Mouse (Mus musculus) small intestine, adult 2 months (tissue): ENCODE results near the gene Svop. TPM values are rescaled to one million over a fixed set of nuclear protein-coding genes. Genes with fewer than 3 reads are reported as not detected.

Experiments
- H3K27ac ChIP-seq: fragments of 200-500 bp; 2 replicates; pipeline ENCODE4 v1.5.1; 2012; ENCODE audit warnings: low read depth, low read length, control low read depth, inconsistent platforms; ENCODE audit not compliant: insufficient read depth
- H3K27me3 ChIP-seq: fragments of 200-500 bp; 2 replicates; pipeline ENCODE4 v1.6.1; 2012; ENCODE audit warnings: mild to moderate bottlenecking, moderate library complexity, low read length, inconsistent platforms; ENCODE audit not compliant: control insufficient read depth, insufficient read depth
- H3K36me3 ChIP-seq: fragments of 200-500 bp; 2 replicates; pipeline ENCODE4 v1.6.1; 2012; ENCODE audit warnings: mild to moderate bottlenecking, low read length, control low read depth, inconsistent platforms; ENCODE audit not compliant: control insufficient read depth, insufficient read depth
- H3K4me1 ChIP-seq: fragments of 200-500 bp; 2 replicates; pipeline ENCODE4 v1.6.1; 2012; ENCODE audit warnings: low read length, inconsistent platforms, mixed read lengths; ENCODE audit not compliant: control insufficient read depth, insufficient read depth, insufficient read length
- H3K4me3 ChIP-seq: fragments of 200-500 bp; 2 replicates; pipeline ENCODE4 v1.5.1; 2012; ENCODE audit warnings: low read depth, mild to moderate bottlenecking, control low read depth, inconsistent platforms, low read length, moderate library complexity
- CTCF ChIP-seq: fragments of 200-500 bp; IDR thresholded peaks from 2 replicates; pipeline ENCODE4 v1.5.1; 2012; ENCODE audit warnings: low read depth, mild to moderate bottlenecking, control low read depth, inconsistent platforms, low read length, moderate library complexity, mixed read lengths; ENCODE audit not compliant: insufficient replicate concordance, insufficient read length; ENCODE audit errors: extremely low read depth
- POLR2A ChIP-seq: fragments of 200-500 bp; IDR thresholded peaks from 2 replicates; pipeline ENCODE4 v1.6.1; 2012; ENCODE audit warnings: low read depth, mild to moderate bottlenecking, control low read depth, inconsistent platforms, low read length, moderate library complexity
- WGBS: fragments of 180-500 bp; shearing (Covaris S2); methylation state at CpG from one replicate; pipeline ENCODE4 v1.1.7; 2018; 5-methylcytosine and 5-hydroxymethylcytosine counted together
- polyA plus RNA-seq: library from polyadenylated mRNA; depleted of rRNA; stranded (reverse); fragments of >200 nt; gene quantifications from 2 replicates; pipeline ENCODE4 v1.2.3, GENCODE M21; 2012

Svop gene
- polyA plus RNA-seq, 1 experiment = 0.42 TPM

DNA sequence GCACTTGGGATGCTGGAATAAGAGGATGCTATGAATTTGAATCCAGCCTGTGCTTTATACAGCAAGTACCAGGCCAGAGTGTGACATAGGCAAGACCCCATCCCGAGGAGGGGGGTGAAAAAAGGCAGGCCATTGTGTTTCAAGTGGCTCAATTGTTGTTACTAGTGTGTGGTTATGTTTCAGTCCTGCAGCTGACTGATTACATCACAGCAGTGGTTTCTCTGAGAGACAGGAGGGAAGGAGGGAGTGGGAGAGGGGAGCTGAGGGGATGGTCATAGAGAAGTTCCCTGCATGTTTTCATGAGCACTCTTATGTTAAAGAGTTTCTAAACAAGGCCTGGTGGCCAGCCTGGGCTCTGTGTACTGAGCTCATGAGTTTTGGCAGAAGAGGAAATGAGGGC is 11.4 kb upstream of the Svop start:
- Histone ChIP-seq H3K36me3 (peaks cover 18% of the 10 kb centered on the region), H3K4me3 (no peak overlapping the region), H3K27me3 (no peaks in the 10 kb centered on the region), H3K4me1 (peaks cover 7% of the 10 kb centered on the region), H3K27ac (no peak overlapping the region)
- TF ChIP-seq POLR2A (no peak), CTCF (no peak)
- 67% methylated on average over 1 of the region's 1 CpGs for WGBS

DNA sequence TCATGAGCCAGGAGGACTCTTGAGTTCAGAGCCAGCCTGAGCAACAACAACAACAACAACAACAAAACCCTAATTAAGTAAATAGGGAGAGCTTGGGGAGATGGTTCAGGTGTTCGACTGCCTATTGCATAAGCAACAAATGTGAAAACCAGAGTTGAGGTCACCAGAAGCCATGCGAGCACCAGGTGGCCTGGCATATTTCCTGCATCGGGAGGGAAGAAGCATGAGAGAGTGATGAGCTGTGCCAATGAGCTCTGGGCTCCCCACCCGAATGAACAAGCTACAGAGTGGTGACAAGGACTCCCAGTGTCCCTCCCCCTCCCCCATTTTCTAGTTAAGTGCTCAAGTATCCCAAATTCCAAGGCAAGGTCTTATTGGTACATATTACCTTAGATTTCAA is 10.5 kb upstream of the Svop start:
- H3K4me1 ChIP-seq = peaks cover 7% of the 10 kb centered on the region
- H3K27me3 ChIP-seq = no peaks in the 10 kb centered on the region
- TF ChIP-seq CTCF = no peak
- TF ChIP-seq POLR2A = no peak
- no peak overlapping the region for H3K27ac ChIP-seq
- 81% methylated on average over 4 of the region's 4 CpGs for WGBS
- peaks cover 16% of the 10 kb centered on the region; the same call in 1 of the 2 replicates for H3K36me3 ChIP-seq
- no peak overlapping the region for H3K4me3 ChIP-seq

- no peaks in the 10 kb centered on the region for H3K27me3 ChIP-seq
- H3K36me3 ChIP-seq = peaks cover 5% of the 10 kb centered on the region; the same call in 1 of the 2 replicates
- H3K27ac ChIP-seq = no peak overlapping the region
- TF ChIP-seq POLR2A = no peak
- TF ChIP-seq CTCF = no peak
- H3K4me1 ChIP-seq = peaks cover 7% of the 10 kb centered on the region
- 3% methylated on average over 64 of the region's 64 CpGs for WGBS
- H3K4me3 ChIP-seq = peak overlapping the region; percentile 80
These were observed 9.2 kb upstream of the Svop start for GRCm38 (mm10) chr5:114100390-114101099.

GRCm38 (mm10) chr5:114099709-114100389 is 8.5 kb upstream of the Svop start:
- no peak overlapping the region for H3K27ac ChIP-seq
- H3K4me1 ChIP-seq = peaks cover 7% of the 10 kb centered on the region
- no peaks in the 10 kb centered on the region for H3K27me3 ChIP-seq
- 9% methylated on average over 37 of the region's 37 CpGs for WGBS
- TF ChIP-seq CTCF = no peak
- no peak for TF ChIP-seq POLR2A
- 0 out of 2 replicates have a peak, but pooled peaks cover 3% of the 10 kb centered on the region for H3K36me3 ChIP-seq
- H3K4me3 ChIP-seq = peak overlapping the region; percentile 80

- Histone ChIP-seq H3K27ac (no peak overlapping the region), H3K27me3 (0 out of 2 replicates have a peak, but pooled peaks cover 8% of the 10 kb centered on the region), H3K36me3 (no peaks in the 10 kb centered on the region), H3K4me3 (no peak overlapping the region), H3K4me1 (peaks cover 4% of the 10 kb centered on the region; the same call in 1 of the 2 replicates)
- WGBS = 30% methylated on average over 7 of the region's 7 CpGs
- TF ChIP-seq POLR2A (no peak), CTCF (no peak)
These were observed 853 bp downstream of the Svop start for GRCm38 (mm10) chr5:114090421-114091013.

DNA sequence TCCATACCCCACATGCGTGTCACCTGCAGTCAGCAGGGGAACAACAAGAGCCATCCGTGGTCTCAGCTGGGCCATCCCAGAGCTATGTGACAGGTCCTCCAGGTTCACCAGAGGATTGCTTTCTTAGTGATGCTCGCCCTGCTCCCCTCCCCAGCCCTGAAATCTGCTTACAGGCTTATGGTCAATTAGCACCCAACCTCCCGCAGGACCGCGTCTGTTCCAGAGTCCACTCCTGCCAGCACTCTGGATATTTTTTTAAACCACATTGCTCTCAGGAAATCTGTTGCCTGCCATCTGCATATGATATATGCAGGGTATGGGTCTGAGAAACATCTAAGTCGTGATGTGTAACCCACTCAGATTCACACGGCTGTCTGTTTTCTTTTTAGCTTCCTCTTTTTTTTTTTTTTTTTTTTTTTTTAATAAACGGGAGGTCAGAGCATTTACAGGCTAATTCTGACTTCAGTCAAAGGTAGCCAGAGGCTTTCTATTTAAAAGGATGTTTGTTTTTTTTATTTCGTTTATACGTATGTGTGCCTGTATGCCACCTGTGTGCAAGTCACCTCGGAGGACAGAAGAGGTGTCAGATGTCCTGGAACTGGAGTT is 3.4 kb downstream of the Svop start:
- Histone ChIP-seq H3K27me3 (0 out of 2 replicates have a peak, but pooled peaks cover 8% of the 10 kb centered on the region), H3K36me3 (no peaks in the 10 kb centered on the region), H3K4me3 (no peak overlapping the region), H3K27ac (no peak overlapping the region), H3K4me1 (peaks cover 4% of the 10 kb centered on the region; the same call in 1 of the 2 replicates)
- 62% methylated on average over 12 of the region's 12 CpGs for WGBS
- no peak for TF ChIP-seq POLR2A
- no peak for TF ChIP-seq CTCF
